Mouse (Mus musculus) thymus, adult 2 months (tissue): ENCODE measurements at regions not wholly inside any gene's neighbourhood (a gene's known extent, or its start where the extent isn't known, plus 50 kb on each side); places are given as distances from the start of the nearest gene placed in this dataset.

ENCODE experiments used
- DNase-seq: peaks from one replicate; pipeline ENCODE4 v3.0.0; 2021
- H3K27ac ChIP-seq: fragments of 200-500 bp; 2 replicates; pipeline ENCODE4 v1.5.1; 2012; ENCODE audit warnings: low read length, control low read depth; ENCODE audit not compliant: control insufficient read depth, insufficient read depth
- H3K27me3 ChIP-seq: fragments of 200-500 bp; 2 replicates; pipeline ENCODE4 v1.6.1; 2012; ENCODE audit warnings: mild to moderate bottlenecking, low read length, moderate library complexity, mixed read lengths; ENCODE audit not compliant: control insufficient read depth, insufficient read depth
- H3K36me3 ChIP-seq: fragments of 200-500 bp; 2 replicates; pipeline ENCODE4 v1.6.1; 2012; ENCODE audit warnings: mild to moderate bottlenecking, low read length, moderate library complexity; ENCODE audit not compliant: control insufficient read depth, insufficient read depth
- H3K4me1 ChIP-seq: fragments of 200-500 bp; replicated peaks from 2 replicates; pipeline ENCODE4 v1.6.1; 2012; ENCODE audit warnings: low read length; ENCODE audit not compliant: control insufficient read depth, insufficient read depth
- H3K4me3 ChIP-seq: fragments of 200-500 bp; 2 replicates; pipeline ENCODE4 v1.5.1; 2012; ENCODE audit warnings: mild to moderate bottlenecking, low read length, control low read depth, moderate library complexity; ENCODE audit not compliant: control insufficient read depth, insufficient read depth
- CTCF ChIP-seq: fragments of 200-500 bp; IDR thresholded peaks from 2 replicates; pipeline ENCODE4 v1.5.1; 2012; ENCODE audit warnings: mild to moderate bottlenecking, control low read depth, low read length, moderate library complexity, borderline replicate concordance; ENCODE audit not compliant: control insufficient read depth, poor library complexity, insufficient read depth; ENCODE audit errors: extremely low read depth
- POLR2A ChIP-seq: fragments of 200-500 bp; IDR thresholded peaks from 2 replicates; pipeline ENCODE4 v1.6.1; 2012; ENCODE audit warnings: mild to moderate bottlenecking, low read length, control low read depth, moderate library complexity; ENCODE audit not compliant: control insufficient read depth, poor library complexity, insufficient read depth; ENCODE audit errors: extremely low read depth
- WGBS: fragments of 180-500 bp; shearing (Covaris S2); methylation state at CpG from one replicate; pipeline ENCODE4 v1.1.7; 2018; 5-methylcytosine and 5-hydroxymethylcytosine counted together

DNA sequence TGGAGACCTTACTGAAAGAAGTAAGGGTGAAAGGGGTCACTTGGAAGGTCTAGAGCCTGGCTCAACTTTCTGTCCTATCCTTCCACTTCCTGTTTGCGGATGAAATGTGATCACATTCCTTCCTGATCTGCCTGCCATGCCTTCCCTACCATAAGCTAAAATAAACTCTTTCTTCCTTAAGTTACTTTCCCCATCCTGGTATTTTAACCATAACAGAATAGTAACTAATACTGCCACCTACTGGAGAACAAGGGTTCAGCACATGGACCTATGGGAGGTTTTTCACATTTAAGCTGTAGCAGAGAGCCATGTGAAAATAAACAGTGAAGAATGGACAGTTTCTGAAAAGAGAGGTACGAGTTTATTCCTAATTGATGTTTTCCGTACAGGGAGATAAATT is 297.5 kb upstream of the Castor2 start:
- DNase-seq: no peak

DNA sequence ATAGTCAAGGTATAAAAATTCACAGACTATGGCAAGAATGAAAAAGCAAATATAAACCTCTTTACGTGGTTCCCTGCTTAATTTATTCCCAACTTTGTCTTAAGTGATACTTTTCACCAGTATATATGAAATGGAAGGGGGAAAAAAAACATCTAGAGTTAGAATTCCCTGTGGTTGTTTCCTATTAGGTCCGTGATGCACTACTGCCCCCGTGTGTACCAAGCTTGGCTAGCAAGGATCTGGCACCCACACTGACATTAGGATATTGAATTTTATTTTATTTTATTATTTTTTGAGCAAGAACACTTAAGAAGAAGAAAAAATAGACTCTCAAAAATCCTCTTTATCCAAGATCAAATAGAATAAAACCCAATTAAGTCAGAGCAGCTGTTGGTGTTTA is 303.9 kb upstream of the Castor2 start:
- Histone ChIP-seq H3K27me3 (no peaks in the 10 kb centered on the region), H3K4me3 (no peak overlapping the region), H3K4me1 (no peaks in the 10 kb centered on the region), H3K27ac (no peak overlapping the region), H3K36me3 (no peaks in the 10 kb centered on the region)
- 42% methylated on average over 3 of the region's 3 CpGs for WGBS
- DNase-seq: no peak
- TF ChIP-seq CTCF: no peak
- TF ChIP-seq POLR2A: no peak

More for the DNA sequence above, 297.5 kb upstream of the Castor2 start:
- Histone ChIP-seq H3K4me1 (no peaks in the 10 kb centered on the region), H3K27me3 (no peaks in the 10 kb centered on the region), H3K4me3 (no peak overlapping the region), H3K27ac (no peak overlapping the region), H3K36me3 (no peaks in the 10 kb centered on the region)
- WGBS: 80% methylated on average over 3 of the region's 3 CpGs
- TF ChIP-seq CTCF (no peak), POLR2A (no peak)

DNA sequence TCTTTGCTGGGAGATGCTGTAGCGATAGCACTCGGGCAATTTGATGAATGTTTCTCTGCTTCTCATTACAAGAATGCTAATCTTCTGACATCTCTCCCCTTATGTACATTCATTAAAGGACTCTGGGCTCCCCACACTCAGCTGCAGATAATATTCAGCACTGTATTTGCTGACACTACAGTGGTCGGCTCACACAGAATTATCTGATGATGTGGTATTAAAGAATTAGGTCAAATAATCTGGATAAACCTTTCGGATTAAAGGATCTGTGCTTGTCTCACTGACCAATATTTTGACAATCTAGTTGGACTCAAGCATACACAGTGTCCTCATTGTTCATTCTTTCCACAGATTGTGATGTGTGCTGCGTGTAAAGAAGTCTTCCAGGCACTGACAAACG is 308.8 kb upstream of the Castor2 start:
- Histone ChIP-seq H3K4me3 (no peak overlapping the region), H3K27me3 (no peaks in the 10 kb centered on the region), H3K4me1 (no peaks in the 10 kb centered on the region), H3K27ac (no peak overlapping the region), H3K36me3 (no peaks in the 10 kb centered on the region)
- no peak for TF ChIP-seq POLR2A
- TF ChIP-seq CTCF: no peak
- no peak for DNase-seq
- WGBS: 91% methylated on average over 6 of the region's 6 CpGs

DNA sequence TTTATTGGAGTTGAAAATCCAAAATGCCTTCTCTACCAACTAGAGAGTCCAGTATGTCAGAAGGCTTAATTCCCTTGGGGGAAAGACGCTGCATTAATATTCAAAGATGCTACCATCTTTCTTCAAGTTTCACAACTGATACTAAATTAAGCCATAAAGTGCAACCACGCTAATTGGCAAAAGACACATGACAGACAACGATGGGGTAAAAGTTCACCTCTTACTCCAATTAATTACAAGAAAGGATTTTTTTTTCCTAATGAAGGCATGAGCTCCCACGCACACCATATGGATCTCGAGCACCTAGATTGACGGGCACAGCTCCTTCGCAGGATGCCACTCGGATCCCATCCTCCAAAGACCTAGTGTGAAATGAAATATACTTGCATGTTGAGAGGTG is 311.5 kb upstream of the Castor2 start:
- Histone ChIP-seq H3K4me3 (no peak overlapping the region), H3K4me1 (no peaks in the 10 kb centered on the region), H3K27ac (no peak overlapping the region), H3K36me3 (no peaks in the 10 kb centered on the region), H3K27me3 (no peaks in the 10 kb centered on the region)
- 94% methylated on average over 8 of the region's 8 CpGs for WGBS
- no peak for TF ChIP-seq CTCF
- no peak for TF ChIP-seq POLR2A
- no peak for DNase-seq

DNA sequence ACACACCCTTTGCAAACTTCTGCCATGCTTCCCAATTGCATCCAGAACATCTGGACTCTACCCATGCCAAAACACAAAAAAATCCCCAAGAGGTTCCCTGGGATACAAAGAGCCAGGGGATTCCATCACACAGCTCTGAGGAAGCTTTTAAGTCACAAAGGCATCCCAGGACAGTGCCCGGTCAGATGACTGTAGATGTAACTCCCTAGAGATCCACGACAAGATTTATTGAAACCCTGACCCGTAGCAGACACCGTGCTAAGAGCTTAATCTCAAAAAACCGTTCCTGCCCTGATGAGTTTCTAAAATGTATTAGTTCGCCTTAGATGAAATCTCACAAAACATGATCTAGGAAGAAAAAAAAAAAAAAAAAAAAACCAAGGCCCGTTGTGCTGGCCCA is 312.0 kb upstream of the Castor2 start:
- H3K4me1 ChIP-seq: no peaks in the 10 kb centered on the region
- no peaks in the 10 kb centered on the region for H3K36me3 ChIP-seq
- no peaks in the 10 kb centered on the region for H3K27me3 ChIP-seq
- H3K27ac ChIP-seq: no peak overlapping the region
- 95% methylated on average over 7 of the region's 7 CpGs for WGBS
- TF ChIP-seq CTCF (no peak), POLR2A (no peak)
- no peak for DNase-seq
- H3K4me3 ChIP-seq: no peak overlapping the region

DNA sequence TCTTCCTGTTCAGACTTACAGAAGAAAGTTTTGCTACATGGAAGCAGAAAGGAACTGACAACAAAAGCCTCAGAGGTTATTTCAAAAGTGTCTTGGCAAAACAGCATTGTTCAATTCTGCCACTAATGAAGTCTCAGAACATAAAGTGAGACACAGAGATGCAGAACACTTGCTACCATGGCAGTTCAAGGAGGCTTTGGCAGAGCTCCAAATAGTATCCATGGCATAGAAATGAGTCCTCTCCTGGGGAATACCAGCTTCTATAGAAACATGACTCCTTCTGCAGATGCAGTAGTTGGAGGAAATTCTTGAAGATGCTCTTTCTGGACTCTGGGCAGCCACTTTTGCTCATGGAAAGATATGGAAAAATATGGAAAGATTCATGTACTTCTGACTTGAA is 322.9 kb upstream of the Castor2 start:
- no peak for DNase-seq
- Histone ChIP-seq H3K27me3 (no peaks in the 10 kb centered on the region), H3K27ac (no peak overlapping the region), H3K4me1 (no peaks in the 10 kb centered on the region), H3K4me3 (no peak overlapping the region), H3K36me3 (no peaks in the 10 kb centered on the region)
- TF ChIP-seq POLR2A (no peak), CTCF (no peak)

DNA sequence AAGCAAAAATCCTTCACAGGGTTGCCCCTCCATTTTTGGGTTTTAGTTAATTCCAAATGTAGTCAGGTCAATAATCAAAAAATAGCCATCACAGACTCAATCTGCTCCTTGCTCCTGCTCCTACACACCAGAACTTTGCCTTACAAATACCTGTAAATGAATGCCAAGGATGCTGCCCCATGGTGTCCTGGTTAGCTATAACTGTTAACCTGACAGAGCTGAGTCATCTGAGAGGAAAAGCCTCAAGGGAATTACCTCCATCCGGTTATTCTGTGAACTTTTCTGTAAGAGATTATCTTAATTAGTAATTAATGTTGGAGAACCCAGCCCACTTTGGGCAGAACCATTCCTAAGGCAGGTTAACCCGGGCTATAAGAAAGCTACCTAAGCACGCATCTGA is 325.4 kb upstream of the Castor2 start:
- 88% methylated on average over 3 of the region's 3 CpGs for WGBS
- no peak for DNase-seq
- TF ChIP-seq CTCF (no peak), POLR2A (no peak)
- Histone ChIP-seq H3K36me3 (no peaks in the 10 kb centered on the region), H3K27me3 (no peaks in the 10 kb centered on the region), H3K27ac (no peak overlapping the region), H3K4me1 (no peaks in the 10 kb centered on the region), H3K4me3 (no peak overlapping the region)
